Mouse (Mus musculus): ENCODE data around the gene Prickle4.

The Prickle4 gene

DNA sequence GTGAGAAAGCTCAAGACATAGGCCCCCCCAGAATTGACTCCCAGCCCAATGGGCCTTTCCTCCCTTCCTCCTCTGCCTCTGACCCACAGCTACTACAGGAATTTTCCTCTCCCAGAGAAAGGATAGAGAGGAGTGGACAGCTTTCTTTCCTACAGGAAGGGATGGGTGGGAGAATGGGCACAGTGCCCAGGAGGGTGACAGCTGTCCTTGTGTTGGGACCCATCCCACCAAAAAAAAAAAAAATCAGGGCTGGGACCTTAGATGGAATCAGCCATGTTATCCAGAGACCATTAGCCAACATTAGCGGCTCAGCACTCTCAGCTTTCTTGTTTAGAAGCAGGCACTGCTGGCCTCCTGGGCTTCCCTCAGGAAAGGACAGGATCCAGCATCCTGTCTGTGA, 11.7 kb upstream of the Prickle4 start:
- no peak for DNase-seq (ENCODE audit: low read depth, low spot score)

DNA sequence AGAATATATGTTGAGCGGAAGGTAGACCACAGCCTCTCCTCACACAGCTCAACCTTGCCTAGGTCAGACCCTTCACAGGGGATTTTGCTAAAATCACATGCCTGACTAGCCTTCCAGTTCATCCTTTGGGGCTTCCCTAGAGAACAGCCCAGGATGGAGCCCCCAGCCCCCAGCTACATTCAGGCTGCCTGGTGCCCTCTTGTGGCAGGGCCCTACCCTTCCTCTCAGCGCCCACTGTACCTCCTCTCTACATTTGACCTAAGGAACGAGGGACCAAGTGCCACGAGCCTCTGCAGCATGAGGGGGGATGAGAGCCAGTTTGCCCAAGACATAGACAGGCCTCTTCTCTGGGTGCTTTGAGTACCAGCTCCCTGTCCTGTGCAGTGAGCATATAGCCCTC, 10.2 kb upstream of the Prickle4 start:
- no peak for DNase-seq (ENCODE audit: low read depth, low spot score)

DNA sequence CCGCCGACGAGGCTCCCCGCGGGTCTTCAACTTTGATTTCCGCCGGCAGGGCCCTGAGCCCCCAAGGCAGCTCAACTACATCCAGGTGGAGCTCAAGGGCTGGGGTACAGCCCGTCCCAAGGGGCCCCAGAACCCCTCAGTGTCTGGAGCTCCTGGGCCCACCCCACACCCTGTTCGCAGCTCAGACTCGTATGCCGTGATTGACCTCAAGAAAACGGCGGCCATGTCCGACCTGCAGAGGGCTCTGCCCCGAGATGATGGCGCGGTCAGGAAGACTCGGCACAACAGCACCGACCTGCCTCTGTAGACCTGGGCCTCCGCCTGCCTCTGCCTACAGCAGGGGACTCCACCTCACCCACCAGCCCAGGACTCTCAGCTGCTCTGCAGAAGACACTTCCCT, 9.0 kb upstream of the Prickle4 start:
- DNase-seq (ENCODE audit: low read depth, low spot score), result no peak

DNA sequence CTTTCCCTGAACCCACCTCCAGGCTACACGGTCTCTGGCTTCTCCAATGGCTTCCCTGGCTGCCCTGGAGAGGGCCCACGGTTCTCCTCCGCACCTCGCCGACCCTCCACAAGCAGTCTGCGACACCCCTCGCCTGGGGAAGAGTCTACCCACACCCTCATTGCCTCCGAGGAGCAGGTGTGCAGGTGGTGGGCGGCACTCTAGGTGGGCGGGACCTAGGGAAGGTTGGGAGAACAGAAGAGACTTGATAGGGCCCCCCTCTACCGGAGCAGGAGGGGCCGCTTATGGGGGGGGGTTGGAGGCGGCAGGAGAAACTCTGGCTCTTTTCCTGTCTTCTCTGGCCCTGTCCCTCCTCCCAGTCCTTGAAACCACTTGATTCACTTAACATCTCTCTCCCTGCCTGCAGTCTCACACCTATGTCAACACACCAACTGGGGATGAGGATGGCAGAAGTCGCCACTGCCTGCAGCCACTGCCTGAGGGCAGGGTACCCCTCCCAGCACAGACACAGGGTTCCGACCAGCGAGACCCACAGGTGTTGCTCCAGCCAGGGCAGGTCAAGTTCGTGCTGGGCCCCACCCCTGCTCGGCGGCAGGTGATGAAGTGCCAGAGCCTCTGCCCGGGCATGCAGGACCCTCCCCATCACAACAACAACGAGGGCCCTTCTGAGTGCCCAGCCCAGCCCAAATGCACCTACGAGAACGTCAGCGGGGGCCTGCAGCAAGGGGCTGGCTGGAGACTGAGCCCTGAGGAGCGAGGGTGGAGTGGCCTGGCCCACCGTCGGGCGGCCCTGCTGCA, 8.2 kb upstream of the Prickle4 start:
- DNase-seq (ENCODE audit: low read depth, low spot score), result no peak

DNA sequence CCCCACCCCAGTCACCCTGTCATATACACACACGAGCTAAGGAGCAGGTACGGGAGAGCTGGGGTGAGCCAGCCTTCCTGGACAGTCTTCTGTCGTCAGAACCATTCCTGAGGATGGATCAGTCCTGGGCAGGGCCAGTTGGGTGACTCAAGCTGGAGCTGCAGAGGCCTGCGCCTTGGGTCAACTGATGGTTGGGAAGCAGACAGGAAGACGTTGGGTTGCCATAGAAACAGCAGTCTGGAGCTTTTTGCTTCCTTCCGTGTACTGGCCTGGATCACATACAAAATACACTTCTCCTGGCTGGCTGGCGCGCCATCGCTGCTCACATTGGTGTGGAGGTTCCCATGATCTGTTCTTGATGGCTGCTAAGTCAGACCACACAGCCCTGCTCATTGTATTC, 7.3 kb upstream of the Prickle4 start:
- DNase-seq (ENCODE audit: low read depth, low spot score), result no peak

DNA sequence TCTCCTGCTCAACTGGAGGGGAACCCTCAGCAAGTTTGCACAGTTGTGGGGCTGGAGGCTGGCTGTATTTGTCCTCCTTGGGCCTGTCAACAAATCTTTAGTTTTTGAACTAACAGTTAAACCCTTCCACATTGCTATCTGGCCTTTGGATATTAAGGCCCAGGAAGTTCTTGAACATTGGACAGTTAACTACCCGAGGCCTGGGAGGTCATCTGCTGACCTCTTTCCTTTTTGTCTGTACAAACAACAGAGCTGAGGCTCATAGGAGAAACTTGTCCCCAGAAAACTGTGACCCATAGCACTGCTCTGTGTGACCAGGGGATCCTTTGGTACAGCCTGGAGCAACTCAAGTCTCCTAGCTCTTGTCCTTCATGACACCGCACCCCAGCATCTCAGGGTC, 4.5 kb upstream of the Prickle4 start:
- DNase-seq (ENCODE audit: low read depth, low spot score), result no peak

DNA sequence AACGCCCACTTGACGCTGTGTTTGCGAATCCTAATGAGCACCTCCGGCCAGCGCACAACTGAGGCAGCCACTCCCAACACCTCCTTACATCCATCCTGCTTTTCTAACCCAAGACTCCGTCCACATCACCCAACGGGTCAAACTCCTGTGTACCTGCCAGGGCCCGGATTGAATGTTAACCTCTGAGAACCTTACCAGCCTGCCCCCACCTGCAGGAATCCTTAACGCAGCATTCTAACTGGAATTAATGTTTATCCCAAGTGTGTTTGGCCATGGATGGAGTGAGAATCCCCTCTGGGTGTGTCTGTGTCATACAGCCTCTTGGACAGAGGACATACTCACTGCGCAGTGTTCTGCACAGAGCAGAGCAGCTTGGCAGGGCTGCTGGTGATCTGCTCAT, 3.6 kb upstream of the Prickle4 start:
- DNase-seq (ENCODE audit: low read depth, low spot score), result no peak

DNA sequence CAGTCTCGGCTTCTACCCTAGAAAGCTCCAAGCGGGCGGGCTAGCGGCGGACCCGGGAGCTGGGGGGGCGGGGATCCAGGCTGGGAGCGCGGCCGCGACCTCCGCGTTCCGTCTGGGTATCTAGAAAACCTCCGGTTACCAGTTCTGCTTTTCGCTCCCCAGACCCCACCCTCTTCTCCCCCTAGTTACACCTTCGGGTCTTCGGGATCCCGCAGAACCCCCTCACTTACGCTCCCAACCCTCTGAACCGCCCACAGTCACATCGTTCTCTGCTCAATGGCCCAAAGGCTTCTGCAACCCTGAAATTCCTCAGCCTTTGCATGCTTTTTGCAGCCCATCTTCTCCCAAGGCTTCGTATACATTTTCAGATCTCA, 788 bp upstream of the Prickle4 start:
- DNase-seq (ENCODE audit: low read depth, low spot score), result no peak

DNA sequence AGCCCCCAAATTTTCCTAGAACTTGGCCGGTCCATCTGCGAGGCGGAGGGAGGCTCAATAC, 264 bp downstream of the Prickle4 start, which contains the start of gene Gm21981:
Gm21981 (minus strand) TSS at position 14 of the 61 bp plus-strand sequence.
- DNase-seq (ENCODE audit: low read depth, low spot score), result no peak

DNA sequence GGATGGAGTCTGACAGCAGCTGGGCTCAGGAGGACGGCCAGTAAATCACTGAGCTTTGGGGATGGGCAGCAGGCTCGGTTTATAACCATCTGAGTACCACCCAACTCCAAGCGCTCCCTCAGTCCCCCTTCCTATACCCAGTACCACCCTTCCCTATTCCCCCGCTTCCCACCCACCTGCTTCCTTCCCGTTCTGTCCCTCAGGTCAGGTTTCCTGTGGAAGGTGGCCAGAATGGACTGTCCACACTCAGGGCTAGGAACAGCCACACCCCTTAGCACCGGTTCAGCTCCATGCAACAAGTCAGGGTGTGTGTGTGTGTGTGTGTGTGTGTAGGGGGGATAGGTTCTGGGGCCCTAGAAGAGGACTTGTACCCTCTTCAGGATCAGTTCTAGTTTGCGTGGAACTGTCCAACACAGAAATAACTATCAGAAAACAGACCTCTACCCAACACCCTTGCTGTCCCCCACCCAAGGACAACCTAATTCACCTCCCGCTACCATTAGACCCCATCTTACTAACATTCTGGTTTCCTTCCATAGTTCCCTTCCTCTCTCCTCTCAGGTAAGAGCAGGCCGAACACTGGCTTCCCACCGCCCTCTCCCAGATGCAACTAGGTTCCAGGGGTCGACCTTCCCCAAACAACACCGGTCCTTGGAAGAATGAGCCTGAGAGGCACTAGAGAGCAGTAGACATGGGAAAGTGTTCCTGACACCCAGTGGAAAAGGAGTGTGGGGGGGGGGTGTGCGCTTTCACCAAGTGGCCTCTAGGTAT, 680 bp downstream of the Prickle4 start:
- no peak for DNase-seq (ENCODE audit: low read depth, low spot score)

DNA sequence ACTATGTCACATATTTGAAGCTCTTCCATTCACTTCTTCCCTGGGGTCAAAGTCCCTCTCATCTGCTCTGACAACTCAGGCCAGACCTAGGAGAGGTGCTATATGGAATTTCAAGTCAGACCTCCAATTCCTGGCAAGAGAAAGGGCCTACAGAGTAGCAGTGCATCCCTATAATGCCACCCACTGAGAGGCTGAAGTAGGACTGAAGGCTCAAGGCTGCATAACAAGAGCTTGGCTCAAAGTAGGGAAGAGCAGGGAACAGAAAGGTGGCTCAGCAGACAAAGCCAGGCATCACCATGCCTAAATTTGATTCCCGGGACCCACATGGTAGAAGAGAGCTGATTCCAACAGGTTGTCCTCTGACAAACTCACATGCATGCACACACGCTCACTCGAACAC, 2.9 kb downstream of the Prickle4 start:
- DNase-seq (ENCODE audit: low read depth, low spot score), result no peak

DNA sequence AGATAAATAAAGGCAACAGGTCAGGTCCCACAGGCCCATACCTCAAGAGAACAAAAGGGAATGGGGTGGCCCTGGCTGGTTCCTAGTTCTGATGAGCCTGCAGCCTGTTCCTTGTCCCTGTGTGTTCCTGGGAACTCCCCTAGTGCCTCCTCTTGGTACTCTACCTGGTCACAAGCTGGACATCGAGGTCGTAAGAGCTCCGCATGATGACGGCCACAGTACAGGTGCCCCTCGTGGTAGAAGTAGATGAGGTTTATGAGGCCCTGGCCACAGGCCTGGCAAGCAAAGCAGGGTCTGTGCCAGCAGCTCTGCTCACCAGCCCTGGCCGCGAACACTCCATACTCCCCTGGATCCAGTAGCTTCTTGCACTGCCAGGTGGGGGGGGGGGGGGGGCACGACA, 4.6 kb downstream of the Prickle4 start:
- no peak for DNase-seq (ENCODE audit: low read depth, low spot score)

DNA sequence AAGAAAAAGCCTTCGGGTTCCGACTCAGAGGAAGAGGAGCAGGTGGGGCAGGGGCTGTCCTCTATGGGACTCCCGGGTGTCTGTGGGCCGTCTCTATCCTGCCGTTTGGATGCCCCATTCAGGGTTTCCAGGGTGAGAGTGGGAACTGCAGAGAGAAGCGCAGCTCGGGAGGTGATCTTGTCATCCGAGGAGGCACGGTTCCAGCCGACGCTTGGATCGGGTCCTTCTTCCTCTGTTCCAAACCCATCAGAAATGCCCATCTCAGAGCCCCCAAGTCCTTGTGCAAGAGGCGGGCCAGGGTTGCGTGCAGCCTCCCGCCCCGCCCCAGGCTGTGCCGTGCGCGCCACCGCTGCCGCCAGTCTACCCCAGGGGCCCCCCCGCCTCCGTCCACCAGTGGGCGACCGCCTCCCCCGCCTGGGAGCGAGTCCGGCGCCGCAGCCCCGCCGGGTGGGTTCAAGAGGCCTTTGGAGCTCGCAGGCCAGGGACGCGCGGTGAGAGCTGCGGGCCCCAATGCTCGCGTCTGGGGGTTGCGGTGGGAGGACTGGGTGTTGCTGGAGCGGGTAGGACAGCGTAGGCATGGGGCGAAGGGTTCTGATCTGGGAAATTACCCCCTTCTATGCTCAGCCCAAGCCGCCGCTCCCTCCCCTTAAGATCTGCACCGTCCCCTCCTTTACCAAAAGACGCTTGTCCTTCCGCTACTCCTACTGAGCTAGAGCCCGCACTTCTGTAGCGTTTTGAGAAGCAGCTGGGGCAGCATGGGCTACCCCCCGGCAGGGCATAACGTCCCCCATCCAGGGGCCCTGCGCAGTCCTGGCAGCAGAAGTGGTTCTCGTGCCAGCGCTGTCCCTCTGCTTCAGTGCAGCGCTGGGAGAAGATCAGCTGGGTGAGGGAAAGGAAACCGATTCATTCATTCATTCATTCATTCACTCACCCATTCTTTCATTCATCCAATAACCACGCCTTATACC, 5.6 kb downstream of the Prickle4 start, which contains the start of gene Frs3:
Frs3 (plus strand) TSS at position 423 of the 968 bp plus-strand sequence.
- no peak for DNase-seq (ENCODE audit: low read depth, low spot score)

DNA sequence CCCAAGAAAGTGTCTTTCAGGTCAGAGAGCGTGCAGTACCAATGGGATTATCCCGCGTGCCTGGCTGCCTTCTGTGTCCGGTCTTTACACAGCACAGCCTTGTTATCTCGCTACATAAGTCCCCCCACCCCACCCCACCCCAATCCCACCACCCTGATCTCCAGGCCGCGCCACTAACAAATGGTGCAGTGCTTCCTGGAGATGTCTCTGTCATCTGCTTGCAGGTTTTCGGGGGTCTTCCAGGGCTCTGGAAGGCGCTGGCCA, 6.3 kb downstream of the Prickle4 start, which contains the start of gene Tomm6:
Tomm6 (minus strand) TSS at position 43 of the 264 bp plus-strand sequence.
- no peak for DNase-seq (ENCODE audit: low read depth, low spot score)

DNA sequence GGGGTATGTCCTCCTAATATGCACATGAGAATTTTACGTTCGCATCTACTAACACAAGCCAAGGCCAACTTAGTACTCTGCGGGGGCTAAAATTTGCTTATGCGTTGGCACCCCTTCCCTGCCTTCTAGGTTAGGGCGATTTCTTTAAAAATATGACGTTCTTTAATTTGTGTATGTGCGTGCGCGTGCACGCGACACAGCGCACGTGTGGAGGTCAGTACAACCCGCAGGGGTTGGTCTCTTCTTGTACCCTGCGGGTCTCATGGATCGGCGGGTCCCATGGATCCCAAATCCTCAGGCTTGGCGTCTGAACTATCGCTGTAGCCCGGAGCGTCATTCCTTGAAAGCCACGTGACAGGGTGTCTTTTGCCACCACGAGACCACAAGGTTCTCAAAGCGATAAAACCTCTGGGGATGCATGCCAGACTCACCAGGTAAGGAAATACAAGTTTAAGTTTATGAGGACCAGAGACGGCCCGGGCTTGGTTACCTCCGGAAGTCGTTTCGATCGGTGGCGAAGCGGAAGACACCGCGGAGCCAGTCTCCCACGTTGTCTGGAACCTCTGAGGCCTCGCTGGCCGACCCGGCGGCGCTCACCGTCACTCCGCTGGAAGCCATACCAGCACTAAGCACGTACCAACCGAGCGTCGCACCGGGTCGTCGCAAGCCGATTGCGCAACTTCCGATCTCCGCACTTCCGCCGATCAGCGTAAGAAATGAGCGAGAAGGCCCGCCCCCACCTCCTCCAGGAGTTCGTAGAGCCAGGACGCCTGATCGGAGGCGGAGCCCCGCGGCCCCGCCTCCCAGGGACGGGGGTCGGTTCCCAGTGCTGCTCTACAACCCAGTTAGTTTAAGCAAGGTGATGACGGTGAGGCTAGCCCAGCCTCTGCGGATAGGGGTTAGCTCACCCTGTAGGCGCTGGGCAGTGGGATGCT, 6.9 kb downstream of the Prickle4 start:
- DNase-seq (ENCODE audit: low read depth, low spot score), result peak; percentile 94

DNA sequence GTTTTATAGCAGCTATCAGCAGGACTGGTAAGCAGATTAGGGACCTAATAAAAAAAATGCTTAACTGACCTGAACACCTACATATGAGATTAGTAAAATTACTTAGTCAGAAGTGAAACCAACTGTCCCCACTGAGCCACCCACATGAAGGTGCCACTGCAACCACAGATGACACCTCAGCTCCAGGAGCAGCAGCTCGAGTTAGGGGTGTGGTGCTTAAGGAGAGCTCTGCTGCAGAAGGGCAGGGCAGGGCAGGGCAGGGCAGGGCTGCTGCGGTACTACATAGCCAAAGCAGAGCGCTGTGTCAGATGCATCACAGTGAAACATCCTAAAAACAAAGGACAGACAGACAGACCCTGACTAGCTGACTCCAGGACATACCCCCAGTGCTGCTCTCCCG, 11.7 kb downstream of the Prickle4 start:
- no peak for DNase-seq (ENCODE audit: low read depth, low spot score)

DNA sequence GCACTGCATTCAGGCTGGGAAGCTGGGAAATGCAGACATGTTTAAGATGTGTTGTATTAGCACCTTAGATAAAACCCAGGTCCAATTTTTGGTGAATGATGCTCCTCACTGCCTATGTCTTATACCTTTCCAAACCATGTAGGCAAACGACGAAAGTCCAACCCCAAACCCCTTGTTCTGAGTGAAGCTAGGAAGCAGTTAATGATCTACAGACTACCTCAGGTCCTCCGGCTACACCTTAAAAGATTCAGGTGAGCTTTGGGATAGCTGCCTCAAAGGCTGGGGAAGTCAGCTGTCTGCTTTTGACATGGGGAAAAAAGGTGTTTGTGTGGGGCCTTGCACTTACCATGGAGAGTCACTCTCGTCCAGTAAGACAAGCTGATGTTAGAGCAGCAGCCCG, 15.8 kb downstream of the Prickle4 start:
- DNase-seq (ENCODE audit: low read depth, low spot score), result no peak

DNA sequence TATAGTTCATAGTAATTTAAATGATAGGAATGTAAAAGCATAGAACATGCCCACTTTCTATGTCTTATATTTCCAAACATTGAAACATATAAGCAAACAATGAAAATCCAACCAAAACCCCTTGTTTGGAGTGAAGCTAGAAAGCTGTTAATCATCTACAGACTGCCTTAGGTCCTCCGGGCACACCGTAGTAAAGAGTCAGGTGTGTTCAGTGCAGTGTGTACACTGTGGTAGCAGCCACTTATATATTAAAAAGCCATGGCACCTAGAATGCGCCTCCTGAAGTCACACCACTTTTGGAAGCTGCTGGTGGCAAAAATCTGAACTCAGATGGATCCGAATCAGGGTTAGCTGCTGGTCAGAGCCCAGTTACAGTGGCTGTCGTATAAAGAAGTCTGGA, 16.3 kb downstream of the Prickle4 start:
- DNase-seq (ENCODE audit: low read depth, low spot score), result no peak

DNA sequence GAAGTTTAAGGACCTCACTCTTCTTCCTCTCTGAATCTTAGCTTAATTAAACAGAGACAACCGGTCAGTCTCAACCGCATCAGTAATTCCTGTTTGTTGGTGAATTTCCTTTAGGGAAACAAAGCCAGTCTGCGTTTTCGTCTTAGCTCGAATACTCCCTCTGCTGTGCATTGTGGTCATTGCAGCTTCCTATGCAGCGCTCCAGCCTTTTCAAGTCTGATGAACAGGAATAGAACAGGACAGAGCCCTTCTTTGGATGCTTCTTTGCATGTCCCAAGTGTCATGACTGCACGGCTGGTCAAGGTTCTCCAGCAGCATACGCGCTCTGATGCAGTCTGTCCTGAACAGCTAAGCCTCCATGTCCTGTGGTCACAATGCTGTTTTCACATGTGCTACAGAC, 18.0 kb downstream of the Prickle4 start:
- DNase-seq (ENCODE audit: low read depth, low spot score), result no peak

DNA sequence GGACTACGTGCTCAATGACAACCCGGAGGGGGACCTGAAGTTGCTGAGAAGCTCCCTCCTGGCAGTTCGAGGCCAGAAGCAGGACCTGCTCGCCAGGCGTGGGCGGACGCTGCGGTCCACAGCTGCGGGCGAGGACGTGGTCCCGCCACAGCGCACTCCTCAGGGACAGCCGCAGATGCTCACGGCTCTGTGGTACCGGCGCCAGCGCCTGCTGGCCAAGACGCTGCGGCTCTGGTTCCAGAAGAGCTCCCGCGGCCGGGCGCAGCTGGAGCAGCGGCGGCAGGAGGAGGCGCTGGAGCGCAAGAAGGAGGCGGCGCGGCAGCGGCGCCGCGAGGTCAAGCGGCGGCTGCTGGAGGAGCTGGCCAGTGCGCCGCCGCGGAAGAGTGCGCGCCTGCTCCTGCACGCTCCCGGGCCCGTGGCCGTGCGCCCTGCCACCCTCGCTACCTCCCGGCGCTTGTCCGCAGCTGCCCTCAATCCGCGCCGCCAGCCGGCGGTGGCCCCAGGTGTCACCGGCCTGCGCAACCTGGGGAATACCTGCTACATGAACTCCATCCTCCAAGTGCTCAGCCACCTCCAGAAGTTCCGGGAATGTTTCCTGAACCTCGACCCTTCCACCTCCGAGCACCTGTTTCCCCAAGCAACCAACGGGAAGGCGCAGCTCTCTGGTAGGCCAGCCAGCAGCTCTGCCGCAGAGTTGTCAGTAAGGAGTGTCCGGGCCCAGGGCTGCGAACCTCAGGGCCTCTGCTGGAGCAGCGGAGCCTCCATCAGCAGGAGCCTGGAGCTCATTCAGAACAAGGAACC, 22.0 kb downstream of the Prickle4 start:
- DNase-seq (ENCODE audit: low read depth, low spot score), result no peak

DNA sequence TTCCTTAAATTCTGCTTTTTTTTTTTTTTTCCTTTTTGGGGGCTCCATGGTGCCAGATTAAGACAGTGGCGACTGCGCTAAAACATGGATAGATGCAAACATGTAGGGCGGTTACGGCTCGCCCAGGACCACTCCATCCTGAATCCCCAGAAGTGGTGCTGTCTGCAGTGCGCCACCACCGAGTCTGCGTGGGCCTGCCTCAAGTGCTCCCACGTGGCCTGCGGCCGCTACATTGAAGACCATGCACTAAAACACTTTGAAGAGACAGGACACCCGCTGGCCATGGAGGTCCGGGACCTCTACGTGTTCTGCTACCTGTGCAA, 22.6 kb downstream of the Prickle4 start:
- no peak for DNase-seq (ENCODE audit: low read depth, low spot score)

Measured in retina, postnatal 7 days (tissue).